Mouse (Mus musculus) MEL (cell line): ENCODE measurements around the gene Tanc1. TPM values are rescaled to one million over a fixed set of nuclear protein-coding genes. Genes with fewer than 3 reads are reported as not detected.
"Not testable (repeated sequence)": the region's sequence is repeated elsewhere in the genome, so short reads cannot be mapped to it uniquely, and the experiment has no call there.

Source experiments
- DNase-seq: peaks from one replicate; pipeline ENCODE4 v3.0.0; 2011; ENCODE audit warnings: low read depth, low spot score
- H3K27ac ChIP-seq: 2 replicates; pipeline ENCODE4 v1.5.1; 2012; ENCODE audit warnings: low read depth, mild to moderate bottlenecking, control low read depth, low read length, moderate library complexity; ENCODE audit not compliant: control insufficient read depth
- H3K27me3 ChIP-seq, 2 experiments: fragments of 150-350 bp in 1 of 2; sonication (generic) in 1 of 2; 2 replicates each; pipeline ENCODE4 v1.6.1; 2012; ENCODE audit warnings: low read length in 2 of 2, mild to moderate bottlenecking in 2 of 2, improper control_type of control experiment in 1 of 2, moderate library complexity in 1 of 2; ENCODE audit not compliant: insufficient read depth in 2 of 2, control insufficient read depth in 1 of 2
- H3K36me3 ChIP-seq, 2 experiments: 2 replicates each; pipeline ENCODE4 v1.6.1; 2012 to 2014; ENCODE audit warnings: low read length in 2 of 2, improper control_type of control experiment in 1 of 2, inconsistent platforms in 1 of 2, mild to moderate bottlenecking in 1 of 2; ENCODE audit not compliant: insufficient read depth in 2 of 2, control insufficient read depth in 1 of 2
- H3K4me1 ChIP-seq, 2 experiments: fragments of 150-350 bp in 1 of 2; sonication (generic) in 1 of 2; 2 replicates each; pipeline ENCODE4 v1.6.1; 2012; ENCODE audit warnings: low read length in 2 of 2, improper control_type of control experiment in 1 of 2, mild to moderate bottlenecking in 1 of 2; ENCODE audit not compliant: insufficient read depth in 2 of 2, control insufficient read depth in 1 of 2
- H3K4me3 ChIP-seq, 2 experiments: fragments of 150-350 bp in 1 of 2; sonication (generic) in 1 of 2; 2 replicates each; pipeline ENCODE4 v1.5.1; 2012; ENCODE audit warnings: low read depth in 2 of 2, low read length in 2 of 2, mild to moderate bottlenecking in 2 of 2, moderate library complexity in 2 of 2, control low read depth in 1 of 2, improper control_type of control experiment in 1 of 2; ENCODE audit not compliant: control insufficient read depth in 1 of 2, insufficient read depth in 1 of 2
- H3K79me2 ChIP-seq: 2 replicates; pipeline ENCODE4 v1.6.1; 2012; ENCODE audit warnings: mild to moderate bottlenecking, low read length, moderate library complexity; ENCODE audit not compliant: control insufficient read depth, poor library complexity, insufficient read depth
- H3K9ac ChIP-seq: 2 replicates; pipeline ENCODE4 v1.6.1; 2012; ENCODE audit warnings: low read depth, mild to moderate bottlenecking, control low read depth, low read length, moderate library complexity; ENCODE audit not compliant: control insufficient read depth, poor library complexity, severe bottlenecking
- H3K9me3 ChIP-seq: fragments of 150-350 bp; sonication (generic); replicated peaks from 2 replicates; pipeline ENCODE4 v1.6.1; 2012; ENCODE audit warnings: mild to moderate bottlenecking, low read length, improper control_type of control experiment, moderate library complexity; ENCODE audit not compliant: insufficient read depth
- BHLHE40 ChIP-seq: IDR thresholded peaks from 2 replicates; pipeline ENCODE4 v1.6.1; 2012; ENCODE audit warnings: low read depth, mild to moderate bottlenecking, inconsistent platforms, low read length, improper control_type of control experiment, borderline replicate concordance
- GATA1 ChIP-seq: IDR thresholded peaks from 2 replicates; pipeline ENCODE4 v1.6.1; 2011; ENCODE audit warnings: low read depth, low read length, improper control_type of control experiment
- HCFC1 ChIP-seq: IDR thresholded peaks from 2 replicates; pipeline ENCODE4 v1.6.1; 2012; ENCODE audit warnings: low read depth, mild to moderate bottlenecking, inconsistent platforms, low read length, improper control_type of control experiment, moderate library complexity
- JUND ChIP-seq: IDR thresholded peaks from 2 replicates; pipeline ENCODE4 v1.6.1; 2011; ENCODE audit warnings: low read depth, mild to moderate bottlenecking, improper control_type of control experiment, low read length
- POLR2AphosphoS5 ChIP-seq: IDR thresholded peaks from 2 replicates; pipeline ENCODE4 v1.6.1; 2012; ENCODE audit warnings: low read depth, borderline replicate concordance, mild to moderate bottlenecking, inconsistent platforms, low read length, moderate library complexity, mixed read lengths
- RCOR1 ChIP-seq: IDR thresholded peaks from 2 replicates; pipeline ENCODE4 v1.6.1; 2012; ENCODE audit warnings: low read depth, mild to moderate bottlenecking, inconsistent platforms, low read length, improper control_type of control experiment
- USF1 ChIP-seq: IDR thresholded peaks from 2 replicates; pipeline ENCODE4 v1.6.1; 2014; ENCODE audit warnings: low read depth, mild to moderate bottlenecking, inconsistent platforms, low read length, improper control_type of control experiment, moderate library complexity
- USF2 ChIP-seq, 2 experiments: IDR thresholded peaks; 2 replicates each; pipeline ENCODE4 v1.6.1; 2011 to 2012; ENCODE audit warnings: improper control_type of control experiment in 2 of 2, low read length in 2 of 2, borderline replicate concordance in 1 of 2, inconsistent platforms in 1 of 2, low read depth in 1 of 2, mild to moderate bottlenecking in 1 of 2; ENCODE audit not compliant: insufficient read depth in 1 of 2
- ZMIZ1 ChIP-seq: IDR thresholded peaks from 2 replicates; pipeline ENCODE4 v1.6.1; 2012; ENCODE audit warnings: low read depth, mild to moderate bottlenecking, inconsistent platforms, low read length, improper control_type of control experiment, moderate library complexity
- ZNF384 ChIP-seq: IDR thresholded peaks from 2 replicates; pipeline ENCODE4 v1.6.1; 2012; ENCODE audit warnings: low read depth, mild to moderate bottlenecking, inconsistent platforms, low read length, improper control_type of control experiment
- polyA plus RNA-seq, 2 experiments: library from polyadenylated mRNA; stranded (reverse) in 1 of 2; unstranded in 1 of 2; fragments of >175 nt in 1 of 2; fragments of >200 nt in 1 of 2; gene quantifications; 2 replicates each; pipeline versions ENCODE4 v1.2.1 to v1.2.4; 2012; ENCODE audit warnings: low replicate concordance in 2 of 2, low read depth in 1 of 2; ENCODE audit not compliant: insufficient read length in 2 of 2, insufficient read depth in 1 of 2, missing spikeins in 1 of 2
- total RNA-seq: library from RNA; depleted of rRNA; stranded (reverse); fragments of 300-350 nt; gene quantifications from 2 replicates; pipeline ENCODE4 v1.2.3, GENCODE M21; 2012

Gene Tanc1
- total and polyA plus RNA-seq, 3 experiments, result 0.54 to 0.78 TPM; not detected in 1

DNA sequence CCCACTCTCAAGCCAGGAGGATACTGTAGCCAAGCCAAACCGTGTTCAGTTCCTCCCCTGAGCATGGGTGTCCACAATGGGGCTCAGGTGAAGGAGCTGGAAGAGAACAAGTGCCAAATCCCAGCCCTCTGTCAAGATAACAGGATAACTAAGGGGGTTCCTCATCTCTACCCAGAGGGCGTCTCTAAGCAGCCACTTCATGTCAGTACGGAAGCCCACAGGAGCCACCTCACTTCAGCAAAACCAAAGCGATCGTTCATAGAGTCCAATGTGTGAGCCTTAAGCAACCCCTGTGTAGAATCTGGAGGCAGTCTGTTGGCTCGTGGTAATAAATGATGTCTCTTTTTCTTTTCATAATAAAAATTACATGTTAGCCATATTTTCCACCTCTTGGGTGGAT, 232.0 kb downstream of the Tanc1 start:
- peak overlapping the region; percentile 66 to 87 for H3K4me3 ChIP-seq
- H3K27ac ChIP-seq, result peak overlapping the region; percentile 72; the same call in 1 of the 2 replicates
- TF ChIP-seq POLR2AphosphoS5 (no peak), HCFC1 (peak; percentile 54; the same call in 1 of the 2 replicates), GATA1 (peak; percentile 43; the same call in 1 of the 2 replicates)
- H3K9me3 ChIP-seq, result no peaks in the 10 kb centered on the region
- no peaks in the 10 kb centered on the region; a peak in 2 of 4 replicates for H3K36me3 ChIP-seq
- H3K9ac ChIP-seq, result peak overlapping the region; percentile 74
- no peaks in the 10 kb centered on the region for H3K27me3 ChIP-seq
- H3K79me2 ChIP-seq, result peaks cover 1% of the 10 kb centered on the region; the same call in 1 of the 2 replicates
- peaks cover 2 to 9% of the 10 kb centered on the region in 2 experiments; a peak in 2 of 4 replicates for H3K4me1 ChIP-seq
- DNase-seq, result peak; percentile 78

DNA sequence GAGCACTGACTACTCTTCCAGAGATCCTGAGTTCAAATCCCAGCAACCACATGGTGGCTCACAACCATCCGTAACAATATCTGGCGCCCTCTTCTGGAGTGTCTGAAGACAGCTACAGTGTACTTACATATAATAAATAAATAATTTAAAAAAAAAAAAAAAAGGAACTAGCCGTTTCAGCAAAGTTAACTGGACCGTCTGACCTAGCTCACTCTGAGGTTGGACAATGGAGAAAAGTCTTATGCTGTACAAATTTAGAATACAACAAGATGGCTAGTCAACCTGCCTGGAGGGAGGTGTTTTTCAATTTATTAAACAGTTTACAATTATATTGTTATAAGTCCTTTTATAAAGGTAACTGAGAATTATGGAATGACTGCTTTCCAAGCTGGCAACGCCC, 240.0 kb downstream of the Tanc1 start:
- not testable (repeated sequence) for H3K36me3 ChIP-seq, H3K9ac ChIP-seq, H3K27me3 ChIP-seq, H3K9me3 ChIP-seq, H3K79me2 ChIP-seq
- TF ChIP-seq ZNF384, result peak; percentile 74
- TF ChIP-seq, all 39 proteins: peak for 1; not testable (repeated sequence) for 38
- DNase-seq, result peak; percentile 6
- not testable (repeated sequence) for H3K4me3 ChIP-seq, H3K27ac ChIP-seq, H3K4me1 ChIP-seq

DNA sequence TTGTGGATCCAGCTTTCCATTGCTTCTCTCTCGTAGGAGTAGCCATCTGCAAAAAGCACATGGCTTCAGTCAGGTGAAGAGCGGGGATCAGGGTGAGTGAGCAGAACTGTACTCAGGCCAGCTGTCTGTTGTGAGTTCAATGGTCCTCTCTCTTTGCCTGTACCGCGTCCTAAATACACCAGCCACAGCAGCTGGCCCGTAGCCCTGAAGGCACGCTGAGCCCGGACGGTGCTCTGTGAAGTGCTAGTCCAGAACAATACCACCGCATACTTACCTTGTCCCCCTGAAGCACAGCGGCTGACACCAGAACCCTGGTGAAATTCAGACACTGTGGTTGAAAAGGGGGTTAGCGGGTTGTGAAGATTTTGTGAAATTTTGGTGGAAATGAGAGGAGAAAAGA, 241.1 kb downstream of the Tanc1 start:
- no peak for TF ChIP-seq ZMIZ1
- TF ChIP-seq JUND, result no peak
- no peak for TF ChIP-seq BHLHE40
- no peak for TF ChIP-seq HCFC1
- no peak for TF ChIP-seq USF2 (IDR thresholded peaks at IDR 0.05; ENCODE audit: borderline replicate concordance in 1 of 2, insufficient read depth in 1 of 2, low read depth in 1 of 2, low read length in 2 of 2)
- no peak for TF ChIP-seq RCOR1
- TF ChIP-seq USF1, result no peak
- TF ChIP-seq, all 39 proteins: peak for 0
- Histone ChIP-seq H3K27ac (no peak overlapping the region), H3K9me3 (no peaks in the 10 kb centered on the region), H3K27me3 (no peaks in the 10 kb centered on the region), H3K4me1 (0 out of 4 replicates have a peak, but pooled peaks cover 0 to 3% of the 10 kb centered on the region in 2 experiments), H3K79me2 (no peaks in the 10 kb centered on the region), H3K36me3 (no peaks in the 10 kb centered on the region), H3K9ac (no peak overlapping the region), H3K4me3 (no peak overlapping the region)
- no peak for DNase-seq
